Mouse (Mus musculus): ENCODE measurements at regions not wholly inside any gene's neighbourhood (a gene's known extent, or its start where the extent isn't known, plus 50 kb on each side); places are given as distances from the start of the nearest gene placed in this dataset.
"Not testable (repeated sequence)": the region's sequence is repeated elsewhere in the genome, so short reads cannot be mapped to it uniquely, and the experiment has no call there.

GRCm38 (mm10) chr3:5806947-5807575, 56.5 kb downstream of the Gm8797 start:
- no peaks in the 10 kb centered on the region for H3K9me3 ChIP-seq (replicated peaks)
- DNase-seq (ENCODE audit: low spot score), result no peak

GRCm38 (mm10) chr3:5811071-5811590, 60.5 kb downstream of the Gm8797 start:
- Histone ChIP-seq H3K4me1 (ENCODE audit: insufficient read depth, low read depth, low read length) (no peaks in the 10 kb centered on the region), H3K27me3 (ENCODE audit: insufficient read depth, low read length) (no peaks in the 10 kb centered on the region), H3K9me3 (replicated peaks) (no peaks in the 10 kb centered on the region), H3K4me3 (ENCODE audit: low read depth, low read length) (no peak overlapping the region), H3K36me3 (replicated peaks) (no peaks in the 10 kb centered on the region)
- no peak for DNase-seq (ENCODE audit: low spot score)
- ATAC-seq (ENCODE audit: extremely low read depth, insufficient number of reproducible peaks, low FRiP score, poor library complexity, severe bottlenecking), result no peak
- TF ChIP-seq TAL1 (conservative IDR thresholded peaks at IDR 0.05; ENCODE audit: low read depth, low read length), result no peak
- TF ChIP-seq CTCF (IDR thresholded peaks at IDR 0.05; ENCODE audit: low read depth, low read length), result no peak
- no peak for TF ChIP-seq GATA1 (IDR thresholded peaks at IDR 0.05; ENCODE audit: borderline replicate concordance, low read length)
- no peak for TF ChIP-seq GATA2 (IDR thresholded peaks at IDR 0.05; ENCODE audit: borderline replicate concordance, low read depth, low read length)
- no peak for TF ChIP-seq POLR2AphosphoS5 (IDR thresholded peaks at IDR 0.05; ENCODE audit: insufficient replicate concordance, low read depth, low read length)

More at GRCm38 (mm10) chr3:5806947-5807575, 56.5 kb downstream of the Gm8797 start:
- Histone ChIP-seq H3K4me1 (ENCODE audit: insufficient read depth, low read depth, low read length) (no peaks in the 10 kb centered on the region), H3K27me3 (ENCODE audit: insufficient read depth, low read length) (no peaks in the 10 kb centered on the region), H3K4me3 (ENCODE audit: low read depth, low read length) (no peak overlapping the region), H3K36me3 (replicated peaks) (no peaks in the 10 kb centered on the region)
- ATAC-seq (ENCODE audit: extremely low read depth, insufficient number of reproducible peaks, low FRiP score, poor library complexity, severe bottlenecking), result no peak
- TF ChIP-seq POLR2AphosphoS5 (IDR thresholded peaks at IDR 0.05; ENCODE audit: insufficient replicate concordance, low read depth, low read length), result no peak
- no peak for TF ChIP-seq GATA1 (IDR thresholded peaks at IDR 0.05; ENCODE audit: borderline replicate concordance, low read length)
- TF ChIP-seq GATA2 (IDR thresholded peaks at IDR 0.05; ENCODE audit: borderline replicate concordance, low read depth, low read length), result no peak
- TF ChIP-seq CTCF (IDR thresholded peaks at IDR 0.05; ENCODE audit: low read depth, low read length), result no peak
- TF ChIP-seq TAL1 (conservative IDR thresholded peaks at IDR 0.05; ENCODE audit: low read depth, low read length), result no peak

GRCm38 (mm10) chr3:5820243-5820642, 69.6 kb downstream of the Gm8797 start:
- H3K4me1 ChIP-seq (ENCODE audit: insufficient read depth, low read depth, low read length); ATAC-seq (ENCODE audit: extremely low read depth, insufficient number of reproducible peaks, low FRiP score, poor library complexity, severe bottlenecking); H3K9me3 ChIP-seq (replicated peaks); H3K36me3 ChIP-seq (replicated peaks); DNase-seq (ENCODE audit: low spot score); H3K27me3 ChIP-seq (ENCODE audit: insufficient read depth, low read length); H3K4me3 ChIP-seq (ENCODE audit: low read depth, low read length): not testable (repeated sequence)

- H3K4me1 ChIP-seq (ENCODE audit: insufficient read depth, low read depth, low read length); DNase-seq (ENCODE audit: low spot score); H3K4me3 ChIP-seq (ENCODE audit: low read depth, low read length); ATAC-seq (ENCODE audit: extremely low read depth, insufficient number of reproducible peaks, low FRiP score, poor library complexity, severe bottlenecking); H3K27me3 ChIP-seq (ENCODE audit: insufficient read depth, low read length); H3K9me3 ChIP-seq (replicated peaks); H3K36me3 ChIP-seq (replicated peaks): not testable (repeated sequence)
Measured at GRCm38 (mm10) chr3:5860237-5860636, 109.6 kb downstream of the Gm8797 start.

GRCm38 (mm10) chr3:5870407-5870806, 119.8 kb downstream of the Gm8797 start:
- H3K36me3 ChIP-seq (replicated peaks), result no peaks in the 10 kb centered on the region
- no peaks in the 10 kb centered on the region for H3K27me3 ChIP-seq (ENCODE audit: insufficient read depth, low read length)
- ATAC-seq (ENCODE audit: extremely low read depth, insufficient number of reproducible peaks, low FRiP score, poor library complexity, severe bottlenecking) (no peak), DNase-seq (ENCODE audit: low spot score) (no peak)
- no peaks in the 10 kb centered on the region for H3K4me1 ChIP-seq (ENCODE audit: insufficient read depth, low read depth, low read length)
- no peaks in the 10 kb centered on the region for H3K9me3 ChIP-seq (replicated peaks)
- no peak overlapping the region for H3K4me3 ChIP-seq (ENCODE audit: low read depth, low read length)
- no peak for TF ChIP-seq POLR2AphosphoS5 (IDR thresholded peaks at IDR 0.05; ENCODE audit: insufficient replicate concordance, low read depth, low read length)
- TF ChIP-seq GATA1 (IDR thresholded peaks at IDR 0.05; ENCODE audit: borderline replicate concordance, low read length), result no peak

- TF ChIP-seq TAL1 (conservative IDR thresholded peaks at IDR 0.05; ENCODE audit: low read depth, low read length) (no peak), GATA2 (IDR thresholded peaks at IDR 0.05; ENCODE audit: borderline replicate concordance, low read depth, low read length) (no peak), GATA1 (IDR thresholded peaks at IDR 0.05; ENCODE audit: borderline replicate concordance, low read length) (no peak), POLR2AphosphoS5 (IDR thresholded peaks at IDR 0.05; ENCODE audit: insufficient replicate concordance, low read depth, low read length) (no peak), CTCF (IDR thresholded peaks at IDR 0.05; ENCODE audit: low read depth, low read length) (no peak)
Measured at GRCm38 (mm10) chr3:5879113-5879512, 128.5 kb downstream of the Gm8797 start.

GRCm38 (mm10) chr3:5917536-5917935, 166.9 kb downstream of the Gm8797 start:
- Histone ChIP-seq H3K4me3 (ENCODE audit: low read depth, low read length) (no peak overlapping the region), H3K27me3 (ENCODE audit: insufficient read depth, low read length) (no peaks in the 10 kb centered on the region), H3K9me3 (replicated peaks) (no peaks in the 10 kb centered on the region), H3K4me1 (ENCODE audit: insufficient read depth, low read depth, low read length) (no peaks in the 10 kb centered on the region), H3K36me3 (replicated peaks) (no peaks in the 10 kb centered on the region)
- DNase-seq (ENCODE audit: low spot score) (no peak), ATAC-seq (ENCODE audit: extremely low read depth, insufficient number of reproducible peaks, low FRiP score, poor library complexity, severe bottlenecking) (no peak)
- TF ChIP-seq CTCF (IDR thresholded peaks at IDR 0.05; ENCODE audit: low read depth, low read length) (no peak), POLR2AphosphoS5 (IDR thresholded peaks at IDR 0.05; ENCODE audit: insufficient replicate concordance, low read depth, low read length) (no peak), GATA2 (IDR thresholded peaks at IDR 0.05; ENCODE audit: borderline replicate concordance, low read depth, low read length) (no peak), TAL1 (conservative IDR thresholded peaks at IDR 0.05; ENCODE audit: low read depth, low read length) (no peak), GATA1 (IDR thresholded peaks at IDR 0.05; ENCODE audit: borderline replicate concordance, low read length) (no peak)

More at GRCm38 (mm10) chr3:5879113-5879512, 128.5 kb downstream of the Gm8797 start:
- Histone ChIP-seq H3K9me3 (replicated peaks) (no peaks in the 10 kb centered on the region), H3K27me3 (ENCODE audit: insufficient read depth, low read length) (no peaks in the 10 kb centered on the region), H3K36me3 (replicated peaks) (no peaks in the 10 kb centered on the region), H3K4me1 (ENCODE audit: insufficient read depth, low read depth, low read length) (no peaks in the 10 kb centered on the region), H3K4me3 (ENCODE audit: low read depth, low read length) (no peak overlapping the region)
- no peak for ATAC-seq (ENCODE audit: extremely low read depth, insufficient number of reproducible peaks, low FRiP score, poor library complexity, severe bottlenecking)
- DNase-seq (ENCODE audit: low spot score), result no peak

GRCm38 (mm10) chr3:5950243-5950642, 199.6 kb downstream of the Gm8797 start:
- DNase-seq (ENCODE audit: low spot score); H3K4me1 ChIP-seq (ENCODE audit: insufficient read depth, low read depth, low read length); H3K27me3 ChIP-seq (ENCODE audit: insufficient read depth, low read length); H3K4me3 ChIP-seq (ENCODE audit: low read depth, low read length); H3K9me3 ChIP-seq (replicated peaks); H3K36me3 ChIP-seq (replicated peaks): not testable (repeated sequence)
- peak; percentile 68 for ATAC-seq (ENCODE audit: extremely low read depth, insufficient number of reproducible peaks, low FRiP score, poor library complexity, severe bottlenecking)

GRCm38 (mm10) chr3:5989011-5989645, 238.5 kb downstream of the Gm8797 start:
- H3K4me1 ChIP-seq (ENCODE audit: insufficient read depth, low read depth, low read length); ATAC-seq (ENCODE audit: extremely low read depth, insufficient number of reproducible peaks, low FRiP score, poor library complexity, severe bottlenecking); H3K9me3 ChIP-seq (replicated peaks); DNase-seq (ENCODE audit: low spot score); H3K36me3 ChIP-seq (replicated peaks); H3K4me3 ChIP-seq (ENCODE audit: low read depth, low read length); H3K27me3 ChIP-seq (ENCODE audit: insufficient read depth, low read length): not testable (repeated sequence)

All from G1E (cell line).